Mouse (Mus musculus) kidney, embryonic 16.5 days (tissue): ENCODE data around the gene Rims1. TPM values are rescaled to one million over a fixed set of nuclear protein-coding genes. Genes with fewer than 3 reads are reported as not detected.

Experiments used
- ATAC-seq: fragments of 200-750 bp; cut with Nextera tagmentation; 2 replicates; pipeline ENCODE4 v1.8.0; 2017; ENCODE audit warnings: moderate TSS enrichment; ENCODE audit not compliant: low FRiP score, low TSS enrichment
- H3K27ac ChIP-seq: fragments of 300-500 bp; sonication (generic); 2 replicates; pipeline ENCODE4 v1.5.1; 2014; ENCODE audit warnings: low read length
- H3K27me3 ChIP-seq: fragments of 300-500 bp; sonication (generic); 2 replicates; pipeline ENCODE4 v1.6.1; 2014; ENCODE audit warnings: low read length, control low read depth, mixed read lengths; ENCODE audit not compliant: insufficient read depth
- H3K36me3 ChIP-seq: fragments of 300-500 bp; sonication (generic); 2 replicates; pipeline ENCODE4 v1.6.1; 2014; ENCODE audit warnings: low read length, control low read depth, mixed read lengths; ENCODE audit not compliant: insufficient read depth
- H3K4me1 ChIP-seq: fragments of 300-500 bp; sonication (generic); 2 replicates; pipeline ENCODE4 v1.6.1; 2014; ENCODE audit warnings: low read length, control low read depth, mixed read lengths; ENCODE audit not compliant: insufficient read depth
- H3K4me2 ChIP-seq: fragments of 300-500 bp; sonication (generic); replicated peaks from 2 replicates; pipeline ENCODE4 v1.6.1; 2014; ENCODE audit warnings: low read depth, low read length
- H3K4me3 ChIP-seq: fragments of 300-500 bp; sonication (generic); 2 replicates; pipeline ENCODE4 v1.5.1; 2014; ENCODE audit warnings: mild to moderate bottlenecking, low read length
- H3K9ac ChIP-seq: fragments of 300-500 bp; sonication (generic); replicated peaks from 2 replicates; pipeline ENCODE4 v1.6.1; 2014; ENCODE audit warnings: low read length
- H3K9me3 ChIP-seq: fragments of 300-500 bp; sonication (generic); 2 replicates; pipeline ENCODE4 v1.6.1; 2016; ENCODE audit warnings: low read length, control low read depth
- WGBS: fragments of 180-500 bp; shearing (Covaris S2); extraction: QIAGEN DNeasy Blood & Tissue Kit; methylation state at CpG from one replicate; pipeline ENCODE4 v1.1.7; 2014; 5-methylcytosine and 5-hydroxymethylcytosine counted together
- polyA plus RNA-seq: library from polyadenylated mRNA; unstranded; fragments of >200 nt; fragmentation: Nextera tagmentation; extraction: Ambion mirVana; gene quantifications from 2 replicates; pipeline ENCODE4 v1.2.1, GENCODE M21; 2015

Rims1 gene
- polyA plus RNA-seq, 1 experiment from 2014 or later = 1.6 TPM

DNA sequence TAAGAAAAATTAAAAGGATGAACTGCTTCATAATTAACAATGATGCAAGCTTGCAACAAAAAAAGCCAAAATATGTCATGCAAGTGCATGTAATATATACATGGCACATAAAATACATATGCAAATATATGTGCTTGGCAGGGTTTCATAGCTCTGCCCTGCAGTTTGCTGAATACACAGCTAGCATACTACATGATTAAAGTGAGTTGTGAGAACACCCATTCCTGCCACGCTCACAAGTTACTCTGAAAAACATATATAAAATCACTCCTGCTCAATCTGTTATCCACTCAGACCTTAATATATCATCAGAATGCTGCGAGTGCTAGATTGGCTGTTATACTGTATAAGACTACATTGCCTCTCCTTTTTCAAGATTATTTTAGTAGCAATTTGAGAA is 329.6 kb downstream of the Rims1 start:
- Histone ChIP-seq H3K4me2 (no peak overlapping the region), H3K9ac (no peak overlapping the region), H3K4me1 (no peaks in the 10 kb centered on the region), H3K36me3 (no peaks in the 10 kb centered on the region), H3K27me3 (no peaks in the 10 kb centered on the region), H3K9me3 (no peaks in the 10 kb centered on the region), H3K4me3 (no peak overlapping the region), H3K27ac (no peak overlapping the region)
- WGBS = 74% methylated on average over 2 of the region's 2 CpGs
- no peak for ATAC-seq

DNA sequence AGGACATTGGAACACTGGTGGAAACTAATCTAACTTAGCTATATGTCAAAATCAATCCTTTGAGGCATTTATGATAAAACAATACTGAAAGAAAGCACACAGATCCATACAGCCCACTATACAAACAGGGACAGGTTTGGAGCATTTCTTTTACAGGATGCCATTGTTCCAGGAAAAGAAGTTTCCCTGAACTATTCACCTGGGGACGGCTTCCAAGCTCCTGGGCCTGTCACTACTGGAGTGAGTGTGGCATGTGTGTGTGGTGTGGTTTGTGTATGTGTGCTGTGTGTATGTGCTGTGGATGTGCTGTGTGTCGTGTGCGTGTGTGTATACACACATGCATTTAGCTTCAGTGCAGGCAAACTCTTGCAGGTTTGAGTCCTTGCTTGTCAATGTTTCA is 338.8 kb downstream of the Rims1 start:
- H3K27ac ChIP-seq = no peak overlapping the region
- no peak overlapping the region for H3K4me2 ChIP-seq
- H3K9ac ChIP-seq = no peak overlapping the region
- no peaks in the 10 kb centered on the region for H3K27me3 ChIP-seq
- no peaks in the 10 kb centered on the region for H3K4me1 ChIP-seq
- no peaks in the 10 kb centered on the region for H3K36me3 ChIP-seq
- ATAC-seq = no peak
- WGBS = 84% methylated on average over 3 of the region's 3 CpGs
- H3K4me3 ChIP-seq = no peak overlapping the region
- H3K9me3 ChIP-seq = no peaks in the 10 kb centered on the region

DNA sequence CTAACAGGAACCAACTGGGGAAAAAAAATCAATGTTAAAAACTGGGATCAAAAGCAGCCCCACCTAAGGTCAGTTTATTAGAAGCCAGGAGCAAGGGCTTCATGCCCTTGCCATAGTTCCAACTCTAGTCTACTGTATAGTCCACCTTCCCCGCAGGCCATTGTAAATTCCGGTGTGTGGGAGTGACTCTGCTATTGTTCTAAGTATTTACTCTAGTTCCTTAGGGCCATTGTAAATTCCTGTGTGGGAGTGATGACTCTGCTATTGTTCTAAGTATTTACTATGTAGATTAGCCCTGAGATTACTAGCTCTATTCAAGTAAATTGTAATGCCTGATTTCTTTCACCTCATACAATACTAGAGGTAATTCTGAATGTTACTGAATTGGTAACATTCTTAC is 339.2 kb downstream of the Rims1 start:
- Histone ChIP-seq H3K9me3 (no peaks in the 10 kb centered on the region), H3K4me2 (no peak overlapping the region), H3K27ac (no peak overlapping the region), H3K4me1 (no peaks in the 10 kb centered on the region), H3K9ac (no peak overlapping the region), H3K4me3 (no peak overlapping the region), H3K36me3 (no peaks in the 10 kb centered on the region), H3K27me3 (no peaks in the 10 kb centered on the region)
- WGBS = 28% methylated on average over 2 of the region's 2 CpGs
- ATAC-seq = no peak

DNA sequence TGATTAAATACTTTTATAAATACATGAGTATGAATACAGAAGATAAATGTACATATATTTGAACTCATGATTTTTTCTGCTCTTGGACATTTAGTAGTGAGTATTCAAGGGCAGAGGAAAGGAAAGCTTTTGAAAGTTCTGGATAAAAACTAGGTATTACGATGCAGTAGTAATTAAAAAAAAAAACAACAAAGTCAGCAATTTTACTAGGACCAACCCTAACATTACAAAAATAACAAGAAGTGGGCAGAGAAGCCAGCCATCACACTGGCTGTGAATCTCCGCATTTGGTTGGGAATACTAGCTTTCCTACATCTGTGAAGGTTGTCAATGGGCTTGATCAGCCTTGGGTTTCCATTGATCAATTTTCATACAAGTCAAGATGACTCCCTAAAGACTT is 381.8 kb downstream of the Rims1 start:
- Histone ChIP-seq H3K27me3 (no peaks in the 10 kb centered on the region), H3K4me2 (no peak overlapping the region), H3K36me3 (no peaks in the 10 kb centered on the region), H3K4me1 (no peaks in the 10 kb centered on the region), H3K9me3 (no peaks in the 10 kb centered on the region), H3K4me3 (no peak overlapping the region), H3K9ac (no peak overlapping the region), H3K27ac (no peak overlapping the region)
- WGBS = 93% methylated on average over 2 of the region's 2 CpGs
- no peak for ATAC-seq

DNA sequence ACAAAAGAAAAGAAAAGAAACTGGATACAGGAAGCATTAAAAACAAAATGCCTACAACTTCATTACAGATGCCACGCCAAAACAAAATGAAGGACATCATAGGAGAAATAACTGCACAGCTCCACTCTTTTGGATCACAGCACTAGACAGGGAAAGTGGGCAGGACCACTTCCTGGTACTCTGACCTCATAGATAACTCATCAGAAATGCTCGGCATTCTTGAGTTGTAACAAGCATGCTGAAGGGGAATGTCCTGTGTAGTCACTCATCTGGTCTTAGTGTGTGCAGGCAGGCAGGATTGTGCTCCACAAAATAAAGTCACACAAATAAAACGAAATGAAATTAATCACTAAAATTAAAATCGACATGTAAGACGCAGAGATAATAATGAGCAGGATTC is 383.7 kb downstream of the Rims1 start:
- H3K27me3 ChIP-seq = no peaks in the 10 kb centered on the region
- H3K9me3 ChIP-seq = no peaks in the 10 kb centered on the region
- H3K4me2 ChIP-seq = no peak overlapping the region
- no peak overlapping the region for H3K9ac ChIP-seq
- H3K36me3 ChIP-seq = no peaks in the 10 kb centered on the region
- WGBS = 72% methylated on average over 5 of the region's 5 CpGs
- no peaks in the 10 kb centered on the region for H3K4me1 ChIP-seq
- H3K4me3 ChIP-seq = no peak overlapping the region
- no peak overlapping the region for H3K27ac ChIP-seq
- no peak for ATAC-seq

DNA sequence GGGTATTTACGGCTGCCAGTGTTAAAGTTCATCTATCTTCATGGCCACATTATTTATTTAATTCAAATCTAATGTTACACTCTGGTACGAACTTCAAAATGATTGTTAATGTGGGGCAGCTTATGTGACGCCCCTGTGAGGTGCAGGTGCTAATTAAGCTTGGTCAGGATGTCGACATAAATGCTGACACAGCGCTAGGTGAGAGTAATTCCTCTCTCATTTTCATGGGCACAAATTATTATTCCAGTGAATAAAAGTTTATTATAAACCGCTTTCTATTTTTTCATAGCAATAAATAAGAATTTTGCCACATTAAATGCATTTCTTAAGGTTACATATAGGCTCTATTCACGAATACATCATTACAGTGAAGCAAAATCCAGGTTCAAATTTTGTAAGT is 395.6 kb downstream of the Rims1 start:
- H3K27me3 ChIP-seq = no peaks in the 10 kb centered on the region
- no peak for ATAC-seq
- 73% methylated on average over 7 of the region's 7 CpGs for WGBS

DNA sequence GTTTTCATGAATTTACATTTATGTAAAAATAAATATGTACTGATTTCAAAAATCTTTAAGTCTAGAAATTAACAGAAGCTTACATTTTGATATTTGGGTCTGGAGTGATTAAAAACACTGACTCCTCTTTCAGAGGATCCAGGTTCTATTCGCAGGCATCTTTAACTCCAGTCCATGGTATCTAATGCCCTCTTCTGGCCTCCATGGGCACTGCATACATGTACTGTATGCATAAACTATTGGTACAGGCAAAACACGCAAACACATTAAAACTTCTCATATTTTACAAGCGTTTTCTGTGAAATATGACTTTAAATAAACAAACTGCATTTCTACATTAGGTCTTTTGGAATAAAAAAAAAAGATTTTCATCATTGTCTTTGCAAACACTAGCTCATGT is 419.4 kb downstream of the Rims1 start:
- H3K9me3 ChIP-seq = no peaks in the 10 kb centered on the region
- no peaks in the 10 kb centered on the region for H3K27me3 ChIP-seq
- H3K4me1 ChIP-seq = no peaks in the 10 kb centered on the region
- 72% methylated on average over 3 of the region's 3 CpGs for WGBS
- no peak overlapping the region for H3K4me3 ChIP-seq
- no peak overlapping the region for H3K9ac ChIP-seq
- no peak overlapping the region for H3K27ac ChIP-seq
- ATAC-seq = no peak
- H3K4me2 ChIP-seq = no peak overlapping the region
- H3K36me3 ChIP-seq = no peaks in the 10 kb centered on the region

More for the DNA sequence above, 395.6 kb downstream of the Rims1 start:
- Histone ChIP-seq H3K4me1 (no peaks in the 10 kb centered on the region), H3K9ac (no peak overlapping the region), H3K4me3 (no peak overlapping the region), H3K4me2 (no peak overlapping the region), H3K36me3 (no peaks in the 10 kb centered on the region), H3K27ac (no peak overlapping the region), H3K9me3 (no peaks in the 10 kb centered on the region)

DNA sequence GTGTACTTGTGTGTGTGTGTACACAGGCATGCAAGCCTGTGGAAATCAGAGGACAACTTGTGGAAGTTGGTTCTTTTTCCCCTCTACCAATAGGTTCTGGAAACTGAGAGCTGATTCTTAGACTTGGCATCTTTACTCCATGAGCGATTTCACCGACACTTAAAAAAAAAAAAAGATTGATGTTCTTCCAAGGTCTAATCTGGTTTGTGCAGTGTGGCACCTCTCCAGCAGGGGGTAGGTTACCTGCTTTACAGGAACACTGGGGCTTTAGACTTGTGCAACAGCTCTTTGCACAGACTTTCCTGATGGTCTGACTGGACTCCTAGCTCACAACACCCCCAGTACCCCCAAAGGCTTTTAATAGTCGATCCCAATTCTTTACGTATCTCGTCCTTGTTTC is 428.1 kb downstream of the Rims1 start:
- no peaks in the 10 kb centered on the region for H3K9me3 ChIP-seq
- 73% methylated on average over 5 of the region's 5 CpGs for WGBS
- no peak overlapping the region for H3K4me2 ChIP-seq
- no peaks in the 10 kb centered on the region for H3K36me3 ChIP-seq
- H3K27me3 ChIP-seq = no peaks in the 10 kb centered on the region
- no peak overlapping the region for H3K9ac ChIP-seq
- no peaks in the 10 kb centered on the region for H3K4me1 ChIP-seq
- ATAC-seq = no peak
- H3K27ac ChIP-seq = no peak overlapping the region
- H3K4me3 ChIP-seq = no peak overlapping the region

DNA sequence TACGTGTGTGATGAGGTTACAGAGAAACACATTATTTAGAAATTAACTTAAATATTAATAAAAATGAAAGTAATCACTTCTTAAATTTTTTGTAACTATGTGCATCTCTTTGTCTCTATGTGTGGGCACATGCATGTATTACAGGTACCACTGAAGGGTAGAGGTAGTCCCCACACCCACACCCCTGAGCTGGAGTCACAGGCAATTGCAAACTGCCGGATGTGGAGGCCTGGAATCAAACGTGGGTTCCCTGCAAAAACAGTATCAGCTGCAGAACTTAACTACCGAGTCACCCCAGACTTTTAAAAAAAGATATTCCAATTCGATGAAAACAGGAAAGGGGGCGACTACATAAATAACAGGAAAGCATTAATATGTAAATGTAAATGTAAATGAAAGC is 428.7 kb downstream of the Rims1 start:
- Histone ChIP-seq H3K27ac (no peak overlapping the region), H3K36me3 (no peaks in the 10 kb centered on the region), H3K27me3 (no peaks in the 10 kb centered on the region), H3K4me2 (no peak overlapping the region), H3K9me3 (no peaks in the 10 kb centered on the region), H3K4me1 (no peaks in the 10 kb centered on the region), H3K4me3 (no peak overlapping the region), H3K9ac (no peak overlapping the region)
- WGBS = 47% methylated on average over 6 of the region's 6 CpGs
- no peak for ATAC-seq

DNA sequence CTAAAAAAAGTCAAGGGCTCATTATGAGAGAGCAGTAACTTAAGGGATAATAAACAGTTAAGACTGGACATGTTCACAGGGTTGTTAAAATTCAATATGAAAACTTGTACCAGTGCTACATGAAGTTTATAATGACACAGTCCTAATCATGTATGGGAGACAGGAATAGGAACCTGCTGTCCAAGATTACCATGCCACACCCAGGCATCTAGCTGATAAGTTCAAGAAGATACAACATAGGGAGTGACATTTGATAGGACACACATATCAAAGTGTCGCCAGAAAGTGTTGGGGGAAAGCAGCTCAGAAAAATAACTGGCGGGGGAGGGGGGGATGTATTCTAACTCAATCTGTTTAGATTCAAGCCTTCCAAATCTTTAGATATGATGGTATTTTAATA is 449.6 kb downstream of the Rims1 start:
- 81% methylated on average over 2 of the region's 2 CpGs for WGBS
- H3K4me3 ChIP-seq = no peak overlapping the region
- no peaks in the 10 kb centered on the region for H3K36me3 ChIP-seq
- no peak overlapping the region for H3K9ac ChIP-seq
- no peak overlapping the region for H3K27ac ChIP-seq
- H3K9me3 ChIP-seq = no peaks in the 10 kb centered on the region
- no peak overlapping the region for H3K4me2 ChIP-seq
- H3K4me1 ChIP-seq = no peaks in the 10 kb centered on the region
- ATAC-seq = no peak
- no peaks in the 10 kb centered on the region for H3K27me3 ChIP-seq

DNA sequence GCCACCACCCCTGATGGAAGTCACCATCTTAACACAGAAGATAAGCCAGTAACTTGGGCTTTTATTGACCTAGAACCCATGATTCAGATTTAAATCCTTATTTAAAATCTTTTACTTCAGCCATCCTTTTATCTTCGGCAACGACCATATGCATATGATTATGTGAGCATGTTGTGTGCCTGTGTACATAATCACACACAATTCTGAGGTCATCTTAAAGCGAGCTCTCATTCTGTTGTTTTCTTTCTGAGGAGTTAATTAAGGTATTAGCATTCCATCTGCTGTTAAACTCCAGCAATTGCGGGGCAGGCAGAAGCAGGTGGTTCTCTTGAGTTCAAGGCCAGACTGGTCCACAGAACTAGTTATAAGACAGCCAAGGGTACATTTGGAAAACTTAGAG is 452.1 kb downstream of the Rims1 start:
- WGBS = 84% methylated on average over 4 of the region's 4 CpGs

More for the DNA sequence above, 452.1 kb downstream of the Rims1 start:
- Histone ChIP-seq H3K36me3 (no peaks in the 10 kb centered on the region), H3K27ac (no peak overlapping the region), H3K9ac (no peak overlapping the region), H3K4me1 (no peaks in the 10 kb centered on the region), H3K9me3 (no peaks in the 10 kb centered on the region), H3K27me3 (no peaks in the 10 kb centered on the region), H3K4me2 (no peak overlapping the region), H3K4me3 (no peak overlapping the region)
- ATAC-seq = no peak
